Mouse (Mus musculus) kidney, embryonic 15.5 days (tissue): ENCODE results near the gene Foxi1. TPM values are rescaled to one million over a fixed set of nuclear protein-coding genes. Genes with fewer than 3 reads are reported as not detected.

Source experiments
- ATAC-seq: fragments of 200-750 bp; cut with Nextera tagmentation; replicated peaks from 2 replicates; pipeline ENCODE4 v1.8.0; 2017; ENCODE audit warnings: moderate TSS enrichment; ENCODE audit not compliant: low FRiP score
- H3K27ac ChIP-seq: fragments of 300-500 bp; sonication (generic); 2 replicates; pipeline ENCODE4 v1.5.1; 2015; ENCODE audit warnings: mild to moderate bottlenecking, inconsistent platforms
- H3K27me3 ChIP-seq: fragments of 300-500 bp; sonication (generic); 2 replicates; pipeline ENCODE4 v1.6.1; 2015; ENCODE audit warnings: inconsistent platforms
- H3K36me3 ChIP-seq: fragments of 300-500 bp; sonication (generic); 2 replicates; pipeline ENCODE4 v1.6.1; 2015; ENCODE audit warnings: inconsistent platforms
- H3K4me1 ChIP-seq: fragments of 300-500 bp; sonication (generic); 2 replicates; pipeline ENCODE4 v1.6.1; 2015; ENCODE audit warnings: inconsistent platforms
- H3K4me2 ChIP-seq: fragments of 300-500 bp; sonication (generic); 2 replicates; pipeline ENCODE4 v1.6.1; 2015; ENCODE audit warnings: moderate library complexity, mild to moderate bottlenecking, inconsistent platforms
- H3K4me3 ChIP-seq: fragments of 300-500 bp; sonication (generic); replicated peaks from 2 replicates; pipeline ENCODE4 v1.5.1; 2015; ENCODE audit warnings: mild to moderate bottlenecking, inconsistent platforms
- H3K9ac ChIP-seq: fragments of 300-500 bp; sonication (generic); 2 replicates; pipeline ENCODE4 v1.6.1; 2015; ENCODE audit warnings: mild to moderate bottlenecking, inconsistent platforms
- H3K9me3 ChIP-seq: fragments of 300-500 bp; sonication (generic); replicated peaks from 2 replicates; pipeline ENCODE4 v1.6.1; 2016; ENCODE audit warnings: inconsistent platforms
- WGBS: fragments of 180-500 bp; shearing (Covaris S2); methylation state at CpG from one replicate; pipeline ENCODE4 v1.1.7; 2015; ENCODE audit warnings: mixed read lengths; 5-methylcytosine and 5-hydroxymethylcytosine counted together
- polyA plus RNA-seq: library from polyadenylated mRNA; unstranded; fragments of >200 nt; fragmentation: Nextera tagmentation; extraction: Ambion mirVana; gene quantifications from 2 replicates; pipeline ENCODE4 v1.2.1, GENCODE M21; 2015

Gene Foxi1
- polyA plus RNA-seq, 1 experiment from 2014 or later: 13.1 TPM

DNA sequence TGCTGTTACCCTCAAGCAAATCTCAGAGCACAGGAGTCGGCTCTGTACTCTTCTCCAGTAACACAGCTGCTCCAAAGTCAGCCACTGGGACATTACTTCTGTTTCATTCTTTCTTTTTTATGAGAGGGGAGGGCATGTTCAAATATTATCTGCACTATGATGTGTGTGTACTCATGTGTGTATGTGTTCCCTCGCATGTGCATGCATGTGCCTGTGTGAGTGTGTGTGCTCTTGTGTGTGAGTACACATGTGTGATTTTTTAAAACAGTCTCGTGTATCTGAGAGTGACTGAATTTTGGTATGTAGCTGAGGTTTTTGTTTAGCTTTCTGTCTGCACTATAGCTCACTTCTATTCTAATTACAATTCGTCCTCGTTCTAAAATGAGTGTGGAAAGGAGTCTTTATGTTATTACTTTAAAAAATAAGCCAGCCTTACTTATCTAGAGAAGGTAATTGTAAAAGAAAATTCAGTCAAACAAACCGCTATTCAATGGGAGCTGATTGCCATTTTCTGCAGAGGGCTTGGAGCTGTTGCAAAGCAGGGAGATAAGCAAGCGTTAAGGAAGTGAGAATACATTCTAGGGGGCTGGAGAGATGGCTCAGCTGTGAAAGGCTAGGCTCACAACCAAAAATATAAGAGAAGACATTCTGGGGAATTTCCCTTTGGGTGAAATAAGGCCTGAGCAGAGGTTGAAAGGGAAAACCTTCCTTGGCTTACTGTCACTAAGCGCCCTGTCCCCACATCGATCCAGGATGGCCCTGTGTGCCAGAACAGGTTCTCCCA is 13.5 kb downstream of the Foxi1 start:
- Histone ChIP-seq H3K27ac (no peak overlapping the region), H3K4me2 (no peak overlapping the region), H3K4me1 (0 out of 2 replicates have a peak, but pooled peaks cover 6% of the 10 kb centered on the region), H3K9ac (no peak overlapping the region), H3K36me3 (no peaks in the 10 kb centered on the region), H3K27me3 (no peaks in the 10 kb centered on the region), H3K4me3 (no peak overlapping the region), H3K9me3 (no peaks in the 10 kb centered on the region)
- WGBS: 62% methylated on average over 9 of the region's 9 CpGs
- ATAC-seq: no peak

GRCm38 (mm10) chr11:34193658-34194057 is 14.2 kb downstream of the Foxi1 start:
- Histone ChIP-seq H3K9ac (no peak overlapping the region), H3K9me3 (no peaks in the 10 kb centered on the region), H3K4me3 (no peak overlapping the region), H3K36me3 (no peaks in the 10 kb centered on the region), H3K27ac (no peak overlapping the region), H3K27me3 (no peaks in the 10 kb centered on the region), H3K4me2 (no peak overlapping the region), H3K4me1 (0 out of 2 replicates have a peak, but pooled peaks cover 6% of the 10 kb centered on the region)
- no peak for ATAC-seq
- 43% methylated on average over 3 of the region's 3 CpGs for WGBS

DNA sequence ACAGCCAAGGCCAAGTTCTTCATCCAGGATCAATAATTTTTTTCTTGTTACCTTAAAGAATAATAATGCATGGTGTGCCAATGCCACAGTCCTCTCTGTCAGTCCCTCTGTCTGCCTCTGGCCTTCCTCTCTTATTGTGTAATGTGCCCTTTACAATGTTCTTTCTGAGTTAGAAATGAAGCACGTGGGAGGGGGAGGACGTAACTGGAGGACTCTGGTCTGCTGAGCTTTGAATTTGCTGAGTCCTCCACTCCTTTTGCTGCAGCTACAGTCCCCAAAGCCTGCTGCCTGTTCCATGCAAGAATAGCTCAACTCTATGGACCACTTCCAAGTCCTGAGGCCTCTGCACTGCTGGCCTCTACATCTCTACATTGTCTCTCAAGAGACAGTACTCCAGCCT is 23.6 kb downstream of the Foxi1 start:
- Histone ChIP-seq H3K4me3 (no peak overlapping the region), H3K9me3 (no peaks in the 10 kb centered on the region), H3K4me2 (no peak overlapping the region), H3K27ac (0 out of 2 replicates have a peak overlapping the region, but pooled peaks have one; percentile 25), H3K9ac (no peak overlapping the region), H3K27me3 (no peaks in the 10 kb centered on the region), H3K36me3 (no peaks in the 10 kb centered on the region), H3K4me1 (peaks cover 22% of the 10 kb centered on the region)
- 47% methylated on average over 2 of the region's 2 CpGs for WGBS
- no peak for ATAC-seq

DNA sequence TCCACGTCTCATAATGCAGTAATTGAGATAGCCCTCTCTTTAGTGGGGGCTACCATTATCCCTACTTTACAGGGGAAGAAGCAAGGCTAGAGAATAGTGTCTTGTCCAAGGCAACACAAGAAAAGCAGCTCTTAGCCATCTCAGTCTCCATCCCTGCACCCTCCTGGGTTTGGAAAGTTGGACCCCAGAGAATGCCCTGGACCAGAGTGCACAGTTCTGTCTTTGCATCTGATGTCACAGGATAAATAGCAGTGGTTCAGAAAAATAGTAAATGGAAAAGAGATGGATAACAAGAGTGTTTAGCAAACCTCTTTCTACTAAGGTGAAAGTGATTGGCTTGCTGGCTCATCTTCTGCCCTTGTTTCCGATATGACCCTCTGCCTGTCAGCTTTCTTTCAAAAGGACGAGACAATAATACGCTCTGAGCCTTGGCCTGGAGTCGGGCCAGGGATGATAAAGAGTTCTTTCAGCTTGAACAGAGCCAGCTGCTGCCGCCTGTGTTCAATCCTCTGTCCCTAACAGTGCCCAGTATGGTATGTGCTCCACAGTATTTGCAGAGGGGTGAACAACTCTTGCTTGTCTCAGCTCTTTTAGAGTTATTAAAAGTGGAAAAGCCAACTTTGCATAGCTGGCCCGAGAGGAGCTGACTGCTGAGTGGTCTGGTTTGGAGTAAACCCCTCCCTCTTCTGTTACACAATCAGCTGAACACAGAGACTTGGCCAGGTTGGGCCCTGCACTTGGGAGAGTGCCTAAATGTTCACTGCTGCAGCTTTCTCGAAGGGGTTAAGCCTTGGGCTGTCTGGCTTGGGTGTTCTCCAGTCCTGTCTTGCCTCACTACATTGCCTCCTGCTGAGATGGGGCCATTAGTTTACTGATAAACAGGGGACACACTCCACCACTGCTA is 26.4 kb downstream of the Foxi1 start:
- H3K27ac ChIP-seq: peak overlapping the region; percentile 68
- no peaks in the 10 kb centered on the region for H3K9me3 ChIP-seq
- H3K9ac ChIP-seq: no peak overlapping the region
- H3K4me3 ChIP-seq: no peak overlapping the region
- no peaks in the 10 kb centered on the region for H3K36me3 ChIP-seq
- 41% methylated on average over 8 of the region's 8 CpGs for WGBS
- peak; percentile 85 for ATAC-seq
- no peak overlapping the region for H3K4me2 ChIP-seq
- H3K27me3 ChIP-seq: no peaks in the 10 kb centered on the region
- H3K4me1 ChIP-seq: peaks cover 22% of the 10 kb centered on the region

DNA sequence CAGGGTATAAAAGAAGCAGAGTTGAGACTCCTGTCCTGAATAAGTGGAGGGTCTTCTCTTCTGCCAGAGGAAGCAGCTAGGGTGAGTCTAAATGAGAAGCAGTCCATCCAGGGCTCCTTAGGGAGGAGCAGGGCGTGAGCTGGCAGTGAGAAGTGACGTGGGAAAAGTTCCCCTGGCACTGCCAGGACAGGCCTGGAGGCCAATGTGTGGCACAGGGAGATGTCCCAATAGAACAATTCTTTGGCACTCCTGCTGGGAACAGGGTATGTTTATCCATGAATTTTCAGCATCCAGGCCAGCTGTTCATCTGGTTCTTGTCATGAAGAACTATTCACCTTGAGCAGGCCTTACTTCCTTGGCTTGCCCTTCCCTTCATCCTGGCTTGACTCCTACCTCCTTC is 29.1 kb downstream of the Foxi1 start:
- WGBS: 84% methylated on average over 2 of the region's 2 CpGs
- Histone ChIP-seq H3K27ac (no peak overlapping the region), H3K4me2 (no peak overlapping the region), H3K36me3 (no peaks in the 10 kb centered on the region), H3K4me1 (peaks cover 11% of the 10 kb centered on the region), H3K9me3 (no peaks in the 10 kb centered on the region), H3K27me3 (no peaks in the 10 kb centered on the region), H3K9ac (no peak overlapping the region), H3K4me3 (no peak overlapping the region)
- ATAC-seq: no peak

- no peak overlapping the region for H3K9ac ChIP-seq
- H3K36me3 ChIP-seq: no peaks in the 10 kb centered on the region
- H3K4me1 ChIP-seq: 0 out of 2 replicates have a peak, but pooled peaks cover 1% of the 10 kb centered on the region
- H3K9me3 ChIP-seq: no peaks in the 10 kb centered on the region
- H3K4me2 ChIP-seq: no peak overlapping the region
- WGBS: 88% methylated on average over 1 of the region's 1 CpGs
- no peak for ATAC-seq
- no peaks in the 10 kb centered on the region for H3K27me3 ChIP-seq
- H3K27ac ChIP-seq: no peak overlapping the region
- H3K4me3 ChIP-seq: no peak overlapping the region
Observed at GRCm38 (mm10) chr11:34176371-34176770, 31.5 kb downstream of the Foxi1 start.

- Histone ChIP-seq H3K4me1 (peaks cover 14% of the 10 kb centered on the region), H3K27me3 (no peaks in the 10 kb centered on the region), H3K4me3 (no peak overlapping the region), H3K9me3 (no peaks in the 10 kb centered on the region), H3K27ac (no peak overlapping the region), H3K4me2 (no peak overlapping the region), H3K9ac (no peak overlapping the region), H3K36me3 (no peaks in the 10 kb centered on the region)
- ATAC-seq: no peak
- WGBS: 83% methylated on average over 1 of the region's 1 CpGs
Observed at GRCm38 (mm10) chr11:34171221-34171620, 36.7 kb downstream of the Foxi1 start.

DNA sequence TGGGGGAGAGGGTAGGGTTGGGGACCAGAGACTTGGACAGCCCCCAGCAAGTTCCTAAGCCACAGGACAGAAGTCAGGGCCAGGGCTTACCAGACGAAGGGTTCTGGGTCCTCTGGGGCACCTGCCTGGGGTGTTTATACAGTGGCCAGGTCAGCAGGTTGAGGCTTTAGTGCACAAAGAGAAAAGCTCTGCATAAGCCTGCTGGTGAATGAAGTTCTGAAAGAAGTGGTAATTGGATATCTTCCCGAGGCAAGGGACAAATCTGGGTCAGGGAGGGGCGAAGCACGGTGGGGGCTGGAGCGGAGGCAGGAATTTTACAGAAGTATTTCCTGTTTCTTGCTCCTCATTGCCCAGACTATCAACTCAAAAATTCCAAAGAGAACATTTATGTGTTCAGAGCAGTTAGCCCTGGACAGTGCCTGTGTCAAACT is 38.4 kb downstream of the Foxi1 start:
- Histone ChIP-seq H3K4me1 (peaks cover 14% of the 10 kb centered on the region), H3K9me3 (no peaks in the 10 kb centered on the region), H3K27me3 (no peaks in the 10 kb centered on the region), H3K4me3 (no peak overlapping the region), H3K4me2 (no peak overlapping the region), H3K27ac (peak overlapping the region; percentile 76), H3K9ac (no peak overlapping the region), H3K36me3 (no peaks in the 10 kb centered on the region)
- ATAC-seq: peak; percentile 71
- 5% methylated on average over 5 of the region's 5 CpGs for WGBS

DNA sequence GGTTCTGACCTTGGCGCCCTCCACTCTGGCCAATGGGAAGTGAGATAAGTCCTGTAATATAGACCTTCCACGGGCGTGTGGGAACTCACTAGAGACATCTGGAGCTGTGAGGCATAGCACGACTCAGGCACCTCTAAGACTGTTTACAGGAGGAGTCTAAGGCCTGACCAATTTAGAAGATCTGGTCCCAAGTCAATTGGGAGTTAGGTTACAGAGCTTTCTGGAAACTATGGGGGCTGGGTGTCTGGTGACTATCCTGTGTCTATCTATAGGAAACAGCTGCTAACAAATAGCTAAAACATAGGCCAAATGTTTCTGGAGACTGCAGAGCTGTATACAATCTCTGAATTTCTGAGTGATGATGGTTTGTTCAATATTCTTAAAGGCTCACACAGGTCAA is 41.5 kb downstream of the Foxi1 start:
- ATAC-seq: no peak
- WGBS: 64% methylated on average over 4 of the region's 4 CpGs

DNA sequence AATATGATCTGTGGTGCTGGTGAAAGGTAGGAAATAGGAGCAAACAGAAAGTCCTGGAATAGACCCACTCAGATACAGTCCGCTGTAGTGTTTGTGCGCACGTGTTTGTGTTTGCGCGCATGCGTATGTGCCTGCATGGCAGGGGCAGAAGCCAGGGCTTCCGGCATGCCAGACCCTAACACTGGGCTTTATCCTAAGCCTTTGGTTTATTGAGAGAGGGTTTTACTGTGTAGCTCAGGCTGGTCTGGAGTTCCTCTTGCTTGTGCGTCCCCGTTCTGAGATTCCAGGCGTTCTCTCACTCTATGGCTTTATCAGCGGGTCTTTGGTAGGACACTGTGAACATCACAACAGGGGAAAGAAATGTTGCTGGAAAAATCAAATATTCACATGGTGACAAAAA is 42.6 kb downstream of the Foxi1 start:
- Histone ChIP-seq H3K36me3 (no peaks in the 10 kb centered on the region), H3K9ac (no peak overlapping the region), H3K4me3 (no peak overlapping the region), H3K9me3 (0 out of 2 replicates have a peak, but pooled peaks cover 2% of the 10 kb centered on the region), H3K27ac (no peak overlapping the region), H3K27me3 (no peaks in the 10 kb centered on the region), H3K4me2 (no peak overlapping the region), H3K4me1 (peaks cover 14% of the 10 kb centered on the region)
- 98% methylated on average over 11 of the region's 11 CpGs for WGBS
- no peak for ATAC-seq

More for the DNA sequence above, 41.5 kb downstream of the Foxi1 start:
- H3K36me3 ChIP-seq: no peaks in the 10 kb centered on the region
- H3K9ac ChIP-seq: no peak overlapping the region
- no peak overlapping the region for H3K4me2 ChIP-seq
- peaks cover 14% of the 10 kb centered on the region for H3K4me1 ChIP-seq
- no peak overlapping the region for H3K27ac ChIP-seq
- H3K4me3 ChIP-seq: no peak overlapping the region
- H3K9me3 ChIP-seq: 0 out of 2 replicates have a peak, but pooled peaks cover 2% of the 10 kb centered on the region
- H3K27me3 ChIP-seq: no peaks in the 10 kb centered on the region

DNA sequence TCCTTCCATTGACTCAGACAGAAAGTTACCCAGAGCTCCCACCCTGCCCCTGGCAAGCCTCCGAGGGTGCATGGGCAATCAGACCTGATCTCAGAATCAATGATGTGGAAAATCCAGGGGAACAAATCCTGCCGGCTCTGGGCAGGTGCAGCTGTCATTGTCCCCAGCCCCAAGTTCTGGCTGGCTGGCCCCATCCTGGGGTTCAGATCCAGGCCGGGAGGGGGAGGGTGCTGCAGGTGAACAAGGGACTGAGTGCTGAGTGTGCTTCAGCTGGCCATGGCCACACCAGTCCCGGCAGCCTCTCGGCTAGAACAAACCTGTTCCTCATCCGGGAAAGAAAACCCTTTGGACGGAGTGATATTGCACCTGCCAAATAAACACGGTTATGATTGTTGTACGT is 49.0 kb downstream of the Foxi1 start:
- Histone ChIP-seq H3K4me2 (no peak overlapping the region), H3K4me1 (peaks cover 3% of the 10 kb centered on the region; the same call in 1 of the 2 replicates), H3K27ac (peak overlapping the region; percentile 23; the same call in 1 of the 2 replicates), H3K36me3 (no peaks in the 10 kb centered on the region), H3K9me3 (0 out of 2 replicates have a peak, but pooled peaks cover 2% of the 10 kb centered on the region), H3K27me3 (no peaks in the 10 kb centered on the region), H3K9ac (no peak overlapping the region), H3K4me3 (no peak overlapping the region)
- peak; percentile 79; the same call in 1 of the 2 replicates for ATAC-seq
- 70% methylated on average over 9 of the region's 9 CpGs for WGBS

- Histone ChIP-seq H3K4me3 (no peak overlapping the region), H3K36me3 (no peaks in the 10 kb centered on the region), H3K27ac (no peak overlapping the region), H3K4me1 (peaks cover 3% of the 10 kb centered on the region; the same call in 1 of the 2 replicates), H3K9me3 (no peaks in the 10 kb centered on the region), H3K4me2 (no peak overlapping the region), H3K9ac (no peak overlapping the region), H3K27me3 (no peaks in the 10 kb centered on the region)
- peak; percentile 78 for ATAC-seq
- 70% methylated on average over 7 of the region's 7 CpGs for WGBS
Observed at GRCm38 (mm10) chr11:34155235-34155634, 52.7 kb downstream of the Foxi1 start.
